Mouse (Mus musculus) effector memory CD4-positive, alpha-beta T cell, adult 5 months (primary cell): Measurements from ENCODE around the gene Slc25a34. TPM values are rescaled to one million over a fixed set of nuclear protein-coding genes. Genes with fewer than 3 reads are reported as not detected.

Experiments used
- polyA plus RNA-seq: library from polyadenylated mRNA; unstranded; fragments of 100-300 nt; shearing (Covaris generic); gene quantifications from one replicate; pipeline ENCODE4 v1.2.1, GENCODE M21; 2017

Gene Slc25a34
- polyA plus RNA-seq = not detected

DNA sequence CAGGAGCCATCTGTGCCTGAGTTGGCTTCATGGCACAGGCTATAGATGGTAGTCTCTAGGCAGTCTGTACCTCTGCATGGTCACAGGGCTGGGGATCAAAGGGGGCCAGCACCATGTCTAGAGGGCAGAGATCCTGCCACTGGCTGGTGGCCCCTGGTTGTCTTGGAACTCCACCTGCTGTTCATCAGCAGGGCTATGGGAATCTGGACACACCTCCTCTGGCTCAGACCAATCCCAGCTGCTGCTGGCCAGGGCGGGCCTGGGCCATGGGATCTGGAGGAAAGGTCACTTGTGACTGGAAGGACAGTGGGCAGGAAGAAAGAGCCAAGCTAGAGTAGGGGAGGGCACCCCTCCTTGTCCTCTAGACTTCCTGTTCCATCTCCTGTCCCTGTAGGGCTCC, at the start of gene Slc25a34:
Gene Slc25a34 (minus strand): TSS at position 156 of the 400 bp plus-strand sequence.

DNA sequence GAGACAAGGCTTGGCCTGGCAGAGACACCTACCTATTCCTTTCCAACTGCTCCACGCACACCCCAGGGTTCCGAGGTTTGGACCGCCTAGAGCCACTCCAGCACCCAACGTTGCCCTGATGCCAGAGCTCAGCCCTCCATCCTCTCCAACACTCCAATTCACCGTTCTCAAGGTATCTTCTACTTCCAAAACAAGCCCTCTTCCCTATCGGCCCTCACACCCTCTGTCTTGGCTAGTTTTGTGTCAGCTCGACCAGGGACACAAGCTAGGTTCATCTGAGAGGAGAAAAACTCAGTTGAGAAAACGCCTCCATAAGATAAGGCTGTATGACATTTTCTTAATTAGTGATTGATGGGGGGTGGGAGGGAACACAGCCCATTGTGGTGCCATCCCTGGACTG, 41.2 kb upstream of the Slc25a34 start, which contains the start of gene Plekhm2:
Gene Plekhm2 (minus strand): TSS at position 101 of the 400 bp plus-strand sequence.

GRCm38 (mm10) chr4:141618565-141619243, 4.9 kb downstream of the Slc25a34 start, which contains the start of gene Tmem82:
Gene Tmem82, minus strand, starts transcription at chr4:141618633.

GRCm38 (mm10) chr4:141605861-141606260, 17.8 kb downstream of the Slc25a34 start, which contains the start of gene Fblim1:
Gene Fblim1, minus strand, starts transcription at chr4:141606096.

Other genes with a start within 250 kb of the Slc25a34 start
- gene Clcnka, start 225.1 kb downstream of the Slc25a34 start, polyA plus RNA-seq = not detected
- gene Clcnkb, start 207.8 kb downstream of the Slc25a34 start, polyA plus RNA-seq = not detected
- gene Hspb7, start 203.0 kb downstream of the Slc25a34 start, polyA plus RNA-seq = not detected
- gene Srarp, start 187.7 kb downstream of the Slc25a34 start, polyA plus RNA-seq = not detected
- 37.9 TPM for gene Zbtb17, start 179.2 kb downstream of the Slc25a34 start, polyA plus RNA-seq
- gene Spen, start 85.2 kb downstream of the Slc25a34 start, polyA plus RNA-seq = 30.0 TPM
- not detected for gene Fblim1, start 17.7 kb downstream of the Slc25a34 start, polyA plus RNA-seq
- gene Tmem82, start 5.2 kb downstream of the Slc25a34 start, polyA plus RNA-seq = 0.29 TPM
- gene Plekhm2, start 41.1 kb upstream of the Slc25a34 start, polyA plus RNA-seq = 9.1 TPM
- not detected for gene Rsc1a1, start 61.8 kb upstream of the Slc25a34 start, polyA plus RNA-seq
- gene Ddi2, start 99.6 kb upstream of the Slc25a34 start, polyA plus RNA-seq = 37.7 TPM
- gene Agmat, start 122.9 kb upstream of the Slc25a34 start, polyA plus RNA-seq = not detected
- gene Dnajc16, start 167.1 kb upstream of the Slc25a34 start, polyA plus RNA-seq = 3.5 TPM
- 5.4 TPM for gene Casp9, start 169.8 kb upstream of the Slc25a34 start, polyA plus RNA-seq
- gene Cela2a, start 202.3 kb upstream of the Slc25a34 start, polyA plus RNA-seq = not detected
- gene Ctrc, start 222.5 kb upstream of the Slc25a34 start, polyA plus RNA-seq = not detected